Comparison of ENCODE assay signal across 22 mouse cellular contexts in genomic region chr1:171960726-171961125, GRCm38 (mm10). TPM values are rescaled to one million over a fixed set of nuclear protein-coding genes. Genes with fewer than 3 reads are reported as not detected.
"Had no signal": no experiment of that assay in that cellular context is flagged by ENCODE, and none has a peak within 500 bp of the region (broad histone marks: within the 10 kb centered on the region; RNA-seq: fewer than 3 reads in every experiment).

No protein-coding gene starts in this region.

- H3K27ac ChIP-seq: layer of hippocampus, adult 2 months; liver, embryonic 13.5 days; midbrain, embryonic 12.5 days; midbrain, embryonic 15.5 days; neural tube, embryonic 13.5 days; stomach, embryonic 15.5 days had no signal

- DNase-seq: kidney, adult 18-20 months; kidney, adult 9 months; kidney, postnatal 25 days; layer of hippocampus, adult 9-11 months; liver, embryonic 13.5 days; lung, adult 2 months; lung, postnatal 14 days; lung, postnatal 4 days; retina, postnatal 1 day; right cerebral cortex, postnatal 25 days; spleen, adult 18-20 months; thymus, adult 18-20 months; thymus, postnatal 4 days had no signal

- ATAC-seq: midbrain, embryonic 15.5 days had no signal

- H3K4me1 ChIP-seq: liver, embryonic 13.5 days; midbrain, embryonic 12.5 days; midbrain, embryonic 15.5 days; neural tube, embryonic 13.5 days; stomach, embryonic 15.5 days had no signal

- H3K9me3 ChIP-seq: liver, embryonic 13.5 days; midbrain, embryonic 12.5 days; midbrain, embryonic 15.5 days; neural tube, embryonic 13.5 days; stomach, embryonic 15.5 days had no signal

- H3K4me2 ChIP-seq: liver, embryonic 13.5 days; midbrain, embryonic 12.5 days; midbrain, embryonic 15.5 days; neural tube, embryonic 13.5 days; stomach, embryonic 15.5 days had no signal

- H3K27me3 ChIP-seq: liver, embryonic 13.5 days; midbrain, embryonic 12.5 days; midbrain, embryonic 15.5 days; neural tube, embryonic 13.5 days; stomach, embryonic 15.5 days had no signal

- H3K4me3 ChIP-seq: layer of hippocampus, adult 2 months; liver, embryonic 13.5 days; midbrain, embryonic 12.5 days; midbrain, embryonic 15.5 days; myocyte; neural tube, embryonic 13.5 days; stomach, embryonic 15.5 days had no signal

- H3K9ac ChIP-seq: liver, embryonic 13.5 days; midbrain, embryonic 12.5 days; midbrain, embryonic 15.5 days; neural tube, embryonic 13.5 days; stomach, embryonic 15.5 days had no signal

- H3K36me3 ChIP-seq: liver, embryonic 13.5 days; midbrain, embryonic 12.5 days; midbrain, embryonic 15.5 days; neural tube, embryonic 13.5 days; stomach, embryonic 15.5 days had no signal

RNA-seq across cellular contexts. Expression of gene Slamf6, which starts 43.4 kb away (rescaled TPM):
- total RNA-seq: layer of hippocampus, adult 2 months; layer of hippocampus, postnatal 25 days had no signal
- polyA plus RNA-seq: limb, embryonic 11.5 days; midbrain, embryonic 12.5 days; midbrain, embryonic 15.5 days; myocyte; testis, adult 2 months had no signal
